Mouse (Mus musculus): ENCODE data around the gene Plin3. TPM values are rescaled to one million over a fixed set of nuclear protein-coding genes. Genes with fewer than 3 reads are reported as not detected.

Gene Plin3
- total and polyA plus RNA-seq, 3 experiments = 66.2 to 221 (median 160) TPM

DNA sequence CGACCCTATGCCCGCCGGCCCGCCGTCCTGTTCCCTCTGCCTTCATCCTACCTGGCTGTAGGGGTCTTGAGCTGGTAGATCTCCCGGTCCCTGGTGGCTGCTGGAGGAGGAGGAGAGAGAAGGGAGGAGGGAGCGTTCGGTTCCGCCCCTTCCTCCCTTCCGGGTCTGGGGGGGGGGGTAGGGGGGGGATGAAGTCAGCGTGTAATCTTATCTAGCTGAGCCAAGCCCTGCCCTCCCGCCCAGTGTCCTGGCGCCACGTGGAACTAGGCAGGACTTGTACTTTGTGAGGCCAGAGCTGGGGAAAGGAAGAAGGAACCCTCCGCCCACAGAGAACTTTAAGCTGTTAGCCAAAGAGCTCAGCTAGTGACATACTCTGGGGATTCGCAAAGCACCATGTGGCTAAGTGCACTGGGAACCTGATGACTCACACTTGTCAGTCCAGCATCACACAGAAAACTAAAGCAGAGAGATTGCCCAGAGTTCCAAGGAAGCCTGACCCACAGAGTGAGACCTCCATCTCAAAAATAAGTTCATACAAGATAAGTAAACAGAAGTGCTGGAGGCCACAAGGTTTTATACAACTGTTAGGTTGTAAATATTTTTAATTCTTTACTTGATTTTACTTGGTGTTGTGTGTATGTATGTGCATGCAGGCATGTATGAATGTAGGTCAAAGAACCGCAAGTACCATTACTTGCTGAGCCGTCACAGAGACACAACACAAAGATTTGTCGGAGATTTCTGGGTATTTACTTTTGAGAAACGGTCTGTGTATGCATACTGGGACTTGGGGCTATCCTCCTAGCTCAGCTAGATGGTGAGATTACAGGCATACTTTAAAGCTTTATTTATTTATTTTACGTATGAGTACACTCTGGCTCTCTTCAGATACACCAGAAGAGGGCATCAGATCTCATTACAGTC, 15.8 kb downstream of the Plin3 start, which contains the start of gene Ticam1:
Ticam1 (minus strand) TSS at position 144 of the 924 bp plus-strand sequence.
- Histone ChIP-seq H3K9ac (ENCODE audit: low read depth, low read length) (peak within 1 kb of the TSS; percentile 95), H3K36me3 (ENCODE audit: control insufficient read depth, insufficient read depth, low read length) (peaks cover 2% of the 10 kb centered on the region; the same call in 1 of the 2 replicates), H3K27ac (peak within 1 kb of the TSS; percentile 89), H3K4me3 (peak within 1 kb of the TSS; percentile 72), H3K79me2 (replicated peaks; ENCODE audit: control insufficient read depth, insufficient read depth, low read length) (no peaks in the 10 kb centered on the region; the same call in 1 of the 2 replicates), H3K4me1 (ENCODE audit: control insufficient read depth, insufficient read depth, low read length) (peaks cover 21% of the 10 kb centered on the region), H3K27me3 (ENCODE audit: control insufficient read depth, insufficient read depth, low read length) (no peaks in the 10 kb centered on the region)
- DNase-seq = peak; percentile 88 to 96
- TF ChIP-seq POLR2A (IDR thresholded peaks at IDR 0.05; ENCODE audit: insufficient read depth, low read depth, low read length) (peak; percentile 64), EP300 (IDR thresholded peaks at IDR 0.05; ENCODE audit: insufficient read depth, low read depth, low read length) (peak; percentile 95), CTCF (IDR thresholded peaks at IDR 0.05) (peak; percentile 57)
- intact Hi-C loops (cut with DNase I) = loop anchor here (5.0 kb wide), 1 partner anchor 75 kb away; no protein-coding TSS in a partner anchor
- 2% methylated on average over 20 of the region's 21 CpGs for WGBS

DNA sequence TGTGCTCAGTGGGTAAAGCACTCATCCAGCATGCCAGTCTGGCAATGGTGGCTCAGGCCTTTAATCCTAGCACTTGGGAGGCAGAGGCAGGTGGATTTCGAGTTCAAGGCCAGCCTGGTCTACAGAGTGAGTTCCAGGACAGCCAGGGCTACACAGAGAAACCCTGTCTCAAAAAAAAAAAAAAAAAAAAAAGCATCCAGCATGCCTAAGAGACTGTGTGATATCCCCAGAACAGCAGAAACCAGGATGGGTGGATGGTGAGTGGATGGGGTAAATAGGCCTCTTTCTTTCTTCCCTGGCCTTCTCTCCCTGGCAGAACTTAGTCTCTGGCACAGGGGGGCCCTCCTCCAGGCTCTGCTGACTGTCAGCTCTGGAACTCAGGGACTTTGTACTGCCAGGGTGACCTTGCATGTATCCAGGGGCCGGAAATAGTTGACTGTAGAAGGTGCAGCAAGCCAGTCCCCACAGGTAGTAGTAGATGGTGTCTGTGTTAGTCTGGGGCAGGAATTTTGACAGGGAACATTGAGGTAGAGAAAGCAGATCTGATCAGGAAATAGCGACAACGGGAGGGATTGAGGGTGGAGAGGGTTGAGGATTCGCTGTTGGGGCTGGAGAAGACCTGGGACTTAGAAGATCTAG, 16.7 kb downstream of the Plin3 start:
- no peaks in the 10 kb centered on the region for H3K27me3 ChIP-seq (ENCODE audit: control insufficient read depth, insufficient read depth, low read length)
- H3K4me1 ChIP-seq (ENCODE audit: control insufficient read depth, insufficient read depth, low read length) = peaks cover 21% of the 10 kb centered on the region
- peak in 1 of 2 experiments; percentile 64 for DNase-seq
- peak overlapping the region; percentile 72 for H3K4me3 ChIP-seq
- peaks cover 2% of the 10 kb centered on the region; the same call in 1 of the 2 replicates for H3K36me3 ChIP-seq (ENCODE audit: control insufficient read depth, insufficient read depth, low read length)
- intact Hi-C loops (cut with DNase I) = loop anchor here (5.0 kb wide), 1 partner anchor 76 kb away; no protein-coding TSS in a partner anchor
- WGBS = 8% methylated on average over 5 of the region's 5 CpGs
- peak overlapping the region; percentile 89 for H3K27ac ChIP-seq
- H3K9ac ChIP-seq (ENCODE audit: low read depth, low read length) = peak overlapping the region; percentile 95
- TF ChIP-seq CTCF (IDR thresholded peaks at IDR 0.05) = no peak
- no peak for TF ChIP-seq POLR2A (IDR thresholded peaks at IDR 0.05; ENCODE audit: insufficient read depth, low read depth, low read length)
- no peak for TF ChIP-seq EP300 (IDR thresholded peaks at IDR 0.05; ENCODE audit: insufficient read depth, low read depth, low read length)
- H3K79me2 ChIP-seq (replicated peaks; ENCODE audit: control insufficient read depth, insufficient read depth, low read length) = no peaks in the 10 kb centered on the region; the same call in 1 of the 2 replicates

GRCm38 (mm10) chr17:56273986-56274385, 18.7 kb downstream of the Plin3 start:
- Histone ChIP-seq H3K36me3 (ENCODE audit: control insufficient read depth, insufficient read depth, low read length) (peaks cover 2% of the 10 kb centered on the region; the same call in 1 of the 2 replicates), H3K27me3 (ENCODE audit: control insufficient read depth, insufficient read depth, low read length) (no peaks in the 10 kb centered on the region), H3K4me1 (ENCODE audit: control insufficient read depth, insufficient read depth, low read length) (peaks cover 21% of the 10 kb centered on the region), H3K79me2 (replicated peaks; ENCODE audit: control insufficient read depth, insufficient read depth, low read length) (no peaks in the 10 kb centered on the region; the same call in 1 of the 2 replicates), H3K9ac (ENCODE audit: low read depth, low read length) (no peak overlapping the region), H3K4me3 (no peak overlapping the region), H3K27ac (no peak overlapping the region)
- TF ChIP-seq CTCF (IDR thresholded peaks at IDR 0.05) = no peak
- TF ChIP-seq EP300 (IDR thresholded peaks at IDR 0.05; ENCODE audit: insufficient read depth, low read depth, low read length) = no peak
- no peak for TF ChIP-seq POLR2A (IDR thresholded peaks at IDR 0.05; ENCODE audit: insufficient read depth, low read depth, low read length)
- intact Hi-C loops (cut with DNase I) = no loop called here
- whole genome bisulfite sequencing = 76% methylated on average over 5 of the region's 5 CpGs
- peak in 1 of 2 experiments; percentile 15 for DNase-seq

- Histone ChIP-seq H3K4me3 (no peak overlapping the region), H3K27ac (peak overlapping the region; percentile 17; the same call in 1 of the 2 replicates), H3K4me1 (ENCODE audit: control insufficient read depth, insufficient read depth, low read length) (peaks cover 21% of the 10 kb centered on the region), H3K27me3 (ENCODE audit: control insufficient read depth, insufficient read depth, low read length) (no peaks in the 10 kb centered on the region), H3K79me2 (replicated peaks; ENCODE audit: control insufficient read depth, insufficient read depth, low read length) (no peaks in the 10 kb centered on the region; the same call in 1 of the 2 replicates), H3K9ac (ENCODE audit: low read depth, low read length) (no peak overlapping the region), H3K36me3 (ENCODE audit: control insufficient read depth, insufficient read depth, low read length) (peaks cover 2% of the 10 kb centered on the region; the same call in 1 of the 2 replicates)
- intact Hi-C loops (cut with DNase I) = no loop called here
- TF ChIP-seq EP300 (IDR thresholded peaks at IDR 0.05; ENCODE audit: insufficient read depth, low read depth, low read length) = no peak
- TF ChIP-seq POLR2A (IDR thresholded peaks at IDR 0.05; ENCODE audit: insufficient read depth, low read depth, low read length) = no peak
- TF ChIP-seq CTCF (IDR thresholded peaks at IDR 0.05) = no peak
- WGBS = 51% methylated on average over 7 of the region's 7 CpGs
- peak in 1 of 2 experiments; percentile 19 for DNase-seq
These were observed 19.2 kb downstream of the Plin3 start for GRCm38 (mm10) chr17:56273482-56273881.

GRCm38 (mm10) chr17:56272644-56273043, 20.0 kb downstream of the Plin3 start:
- TF ChIP-seq CTCF (IDR thresholded peaks at IDR 0.05) = no peak
- TF ChIP-seq EP300 (IDR thresholded peaks at IDR 0.05; ENCODE audit: insufficient read depth, low read depth, low read length) = no peak
- TF ChIP-seq POLR2A (IDR thresholded peaks at IDR 0.05; ENCODE audit: insufficient read depth, low read depth, low read length) = no peak
- peaks cover 16% of the 10 kb centered on the region for H3K4me1 ChIP-seq (ENCODE audit: control insufficient read depth, insufficient read depth, low read length)
- no peak overlapping the region for H3K9ac ChIP-seq (ENCODE audit: low read depth, low read length)
- no peaks in the 10 kb centered on the region for H3K27me3 ChIP-seq (ENCODE audit: control insufficient read depth, insufficient read depth, low read length)
- H3K36me3 ChIP-seq (ENCODE audit: control insufficient read depth, insufficient read depth, low read length) = peaks cover 2% of the 10 kb centered on the region; the same call in 1 of the 2 replicates
- WGBS = 66% methylated on average over 3 of the region's 3 CpGs
- DNase-seq = peak in 1 of 2 experiments; percentile 19
- no peaks in the 10 kb centered on the region; the same call in 1 of the 2 replicates for H3K79me2 ChIP-seq (replicated peaks; ENCODE audit: control insufficient read depth, insufficient read depth, low read length)
- intact Hi-C loops (cut with DNase I) = no loop called here
- no peak overlapping the region for H3K27ac ChIP-seq
- H3K4me3 ChIP-seq = no peak overlapping the region

All from heart, adult 2 months (tissue).